Mouse (Mus musculus) stomach, postnatal 0 days (tissue): ENCODE data around the gene Psmb3. TPM values are rescaled to one million over a fixed set of nuclear protein-coding genes. Genes with fewer than 3 reads are reported as not detected.
A peak's percentile ranks its signal among the peaks of the same experiment; 100 is the strongest.

ENCODE experiments used
- ATAC-seq: fragments of 200-750 bp; cut with Nextera tagmentation; 2 replicates; pipeline ENCODE4 v1.8.0; 2017; ENCODE audit not compliant: low FRiP score, low TSS enrichment
- DNase-seq: peaks from one replicate; pipeline ENCODE4 v3.0.0-alpha.2; 2016; ENCODE audit warnings: low spot score
- H3K27ac ChIP-seq: fragments of 300-500 bp; sonication (generic); replicated peaks from 2 replicates; pipeline ENCODE4 v1.5.1; 2014; ENCODE audit warnings: mild to moderate bottlenecking, control low read depth
- H3K27me3 ChIP-seq: fragments of 300-500 bp; sonication (generic); 2 replicates; pipeline ENCODE4 v1.6.1; 2014; ENCODE audit warnings: low read length; ENCODE audit not compliant: control insufficient read depth, insufficient read depth
- H3K36me3 ChIP-seq: fragments of 300-500 bp; sonication (generic); 2 replicates; pipeline ENCODE4 v1.6.1; 2014; ENCODE audit warnings: low read length, mixed read lengths; ENCODE audit not compliant: control insufficient read depth, insufficient read depth
- H3K4me1 ChIP-seq: fragments of 300-500 bp; sonication (generic); replicated peaks from 2 replicates; pipeline ENCODE4 v1.6.1; 2014; ENCODE audit warnings: antibody characterized with exemption; ENCODE audit not compliant: control insufficient read depth, insufficient read depth
- H3K4me2 ChIP-seq: fragments of 300-500 bp; sonication (generic); replicated peaks from 2 replicates; pipeline ENCODE4 v1.6.1; 2014; ENCODE audit warnings: low read depth, mild to moderate bottlenecking, control low read depth, moderate library complexity
- H3K4me3 ChIP-seq: fragments of 300-500 bp; sonication (generic); 2 replicates; pipeline ENCODE4 v1.5.1; 2014; ENCODE audit warnings: low read depth, low read length, control low read depth
- H3K9ac ChIP-seq: fragments of 300-500 bp; sonication (generic); 2 replicates; pipeline ENCODE4 v1.6.1; 2014; ENCODE audit warnings: mild to moderate bottlenecking, low read length, control low read depth, mixed read lengths
- H3K9me3 ChIP-seq: fragments of 300-500 bp; sonication (generic); 2 replicates; pipeline ENCODE4 v1.6.1; 2016; ENCODE audit warnings: low read length; ENCODE audit not compliant: control insufficient read depth
- CTCF ChIP-seq: IDR thresholded peaks from 2 replicates; pipeline ENCODE4 v1.5.1; 2016; ENCODE audit warnings: antibody characterized with exemption, low read depth, mild to moderate bottlenecking, moderate library complexity
- EP300 ChIP-seq: optimal IDR thresholded peaks from 2 replicates; pipeline ENCODE3; 2016; ENCODE audit warnings: antibody characterized with exemption
- WGBS: fragments of 180-500 bp; shearing (Covaris S2); extraction: QIAGEN DNeasy Blood & Tissue Kit; methylation state at CpG from one replicate; pipeline ENCODE4 v1.1.7; 2014; 5-methylcytosine and 5-hydroxymethylcytosine counted together
- polyA plus RNA-seq: library from polyadenylated mRNA; unstranded; fragments of >200 nt; fragmentation: Nextera tagmentation; extraction: Ambion mirVana; gene quantifications from 2 replicates; pipeline ENCODE4 v1.2.1, GENCODE M21; 2015

Psmb3 gene
- polyA plus RNA-seq, 1 experiment from 2014 or later: 438 TPM

- H3K4me2 ChIP-seq: peak within 1 kb of the TSS; percentile 58
- no peaks in the 10 kb centered on the region; the same call in 1 of the 2 replicates for H3K4me1 ChIP-seq
- WGBS: under 1% methylated on average over 40 of the region's 43 CpGs
- H3K27ac ChIP-seq: 0 out of 2 replicates have a peak within 1 kb of the TSS, but pooled peaks have one; percentile 30
- peaks cover 21% of the 10 kb centered on the region for H3K36me3 ChIP-seq
- no peaks in the 10 kb centered on the region for H3K9me3 ChIP-seq
- ATAC-seq (peak; percentile 94), DNase-seq (peak; percentile 93)
- H3K27me3 ChIP-seq: no peaks in the 10 kb centered on the region
- H3K4me3 ChIP-seq: peak within 1 kb of the TSS; percentile 31
- peak within 1 kb of the TSS; percentile 43 for H3K9ac ChIP-seq
- TF ChIP-seq CTCF: no peak
- TF ChIP-seq EP300: no peak
Observed at GRCm38 (mm10) chr11:97685613-97686321, 17.4 kb upstream of the Psmb3 start, which contains the start of gene Cisd3. Cisd3 (plus strand) TSS chr11:97685826.

GRCm38 (mm10) chr11:97686322-97686908 lies 16.8 kb upstream of the Psmb3 start:
- H3K4me2 ChIP-seq: peak overlapping the region; percentile 58
- H3K36me3 ChIP-seq: peaks cover 26% of the 10 kb centered on the region
- no peaks in the 10 kb centered on the region for H3K9me3 ChIP-seq
- 0 out of 2 replicates have a peak overlapping the region, but pooled peaks have one; percentile 40 for H3K27ac ChIP-seq
- 64% methylated on average over 11 of the region's 11 CpGs for WGBS
- peak overlapping the region; percentile 31 for H3K9ac ChIP-seq
- no peak for DNase-seq
- H3K4me3 ChIP-seq: peak overlapping the region; percentile 31
- H3K4me1 ChIP-seq: no peaks in the 10 kb centered on the region; the same call in 1 of the 2 replicates
- no peak for ATAC-seq
- TF ChIP-seq CTCF (no peak), EP300 (no peak)
- no peaks in the 10 kb centered on the region for H3K27me3 ChIP-seq

GRCm38 (mm10) chr11:97687061-97687460 lies 16.1 kb upstream of the Psmb3 start:
- peak overlapping the region; percentile 58; the same call in 1 of the 2 replicates for H3K4me2 ChIP-seq
- WGBS: 69% methylated on average over 3 of the region's 3 CpGs
- no peak overlapping the region for H3K4me3 ChIP-seq
- ATAC-seq (no peak), DNase-seq (no peak)
- TF ChIP-seq CTCF (no peak), EP300 (no peak)
- peak overlapping the region; percentile 31; the same call in 1 of the 2 replicates for H3K9ac ChIP-seq
- 0 out of 2 replicates have a peak overlapping the region, but pooled peaks have one; percentile 40 for H3K27ac ChIP-seq
- H3K4me1 ChIP-seq: no peaks in the 10 kb centered on the region; the same call in 1 of the 2 replicates
- H3K27me3 ChIP-seq: no peaks in the 10 kb centered on the region
- peaks cover 26% of the 10 kb centered on the region for H3K36me3 ChIP-seq
- H3K9me3 ChIP-seq: no peaks in the 10 kb centered on the region

- no peak overlapping the region for H3K4me3 ChIP-seq
- TF ChIP-seq EP300 (no peak), CTCF (peak; percentile 94)
- no peak overlapping the region for H3K4me2 ChIP-seq
- ATAC-seq (no peak), DNase-seq (peak; percentile 60)
- peaks cover 28% of the 10 kb centered on the region for H3K36me3 ChIP-seq
- no peak overlapping the region for H3K27ac ChIP-seq
- H3K27me3 ChIP-seq: no peaks in the 10 kb centered on the region
- no peaks in the 10 kb centered on the region; the same call in 1 of the 2 replicates for H3K4me1 ChIP-seq
- H3K9me3 ChIP-seq: no peaks in the 10 kb centered on the region
- WGBS: 35% methylated on average over 9 of the region's 10 CpGs
- H3K9ac ChIP-seq: no peak overlapping the region
Observed at GRCm38 (mm10) chr11:97689861-97690260, 13.3 kb upstream of the Psmb3 start.

GRCm38 (mm10) chr11:97694435-97694834 lies 8.8 kb upstream of the Psmb3 start:
- DNase-seq (no peak), ATAC-seq (no peak)
- peak overlapping the region; percentile 8; the same call in 1 of the 2 replicates for H3K27ac ChIP-seq
- H3K9me3 ChIP-seq: no peaks in the 10 kb centered on the region
- no peak overlapping the region for H3K9ac ChIP-seq
- peaks cover 25% of the 10 kb centered on the region for H3K36me3 ChIP-seq
- TF ChIP-seq EP300 (no peak), CTCF (no peak)
- H3K4me3 ChIP-seq: no peak overlapping the region
- peaks cover 8% of the 10 kb centered on the region; the same call in 1 of the 2 replicates for H3K4me1 ChIP-seq
- WGBS: 75% methylated on average over 4 of the region's 4 CpGs
- 0 out of 2 replicates have a peak overlapping the region, but pooled peaks have one; percentile 5 for H3K4me2 ChIP-seq
- no peaks in the 10 kb centered on the region for H3K27me3 ChIP-seq
